Mouse (Mus musculus): Measurements from ENCODE around the gene Prkca. TPM values are rescaled to one million over a fixed set of nuclear protein-coding genes. Genes with fewer than 3 reads are reported as not detected.

Prkca gene
- 10 to 100 TPM; 28.2 to 38.1 (median 33.4) TPM for total RNA-seq (2022)

- peak; percentile 83 for DNase-seq (ENCODE audit: low spot score)
Measured at GRCm38 (mm10) chr11:108343789-108344462, at the start of gene Prkca. Prkca (minus strand) TSS chr11:108343928.

- no peak for DNase-seq (ENCODE audit: low spot score)
Measured at GRCm38 (mm10) chr11:108385666-108386024, 41.9 kb upstream of the Prkca start.

GRCm38 (mm10) chr11:108384920-108385665 is 41.4 kb upstream of the Prkca start:
- DNase-seq (ENCODE audit: low spot score), result no peak

- DNase-seq (ENCODE audit: low spot score), result no peak
Measured at GRCm38 (mm10) chr11:108382664-108383063, 38.9 kb upstream of the Prkca start.

- no peak for DNase-seq (ENCODE audit: low spot score)
Measured at GRCm38 (mm10) chr11:108378363-108378751, 34.6 kb upstream of the Prkca start.

- DNase-seq (ENCODE audit: low spot score), result peak; percentile 71
Measured at GRCm38 (mm10) chr11:108377680-108378362, 34.1 kb upstream of the Prkca start.

- DNase-seq (ENCODE audit: low spot score), result no peak
Measured at GRCm38 (mm10) chr11:108376815-108377214, 33.1 kb upstream of the Prkca start.

- DNase-seq (ENCODE audit: low spot score), result no peak
Measured at GRCm38 (mm10) chr11:108367046-108367445, 23.3 kb upstream of the Prkca start.

- DNase-seq (ENCODE audit: low spot score), result no peak
Measured at GRCm38 (mm10) chr11:108365600-108365999, 21.9 kb upstream of the Prkca start.

GRCm38 (mm10) chr11:108364945-108365589 is 21.3 kb upstream of the Prkca start:
- DNase-seq (ENCODE audit: low spot score), result no peak

- no peak for DNase-seq (ENCODE audit: low spot score)
Measured at GRCm38 (mm10) chr11:108363991-108364390, 20.3 kb upstream of the Prkca start.

GRCm38 (mm10) chr11:108362965-108363364 is 19.2 kb upstream of the Prkca start:
- no peak for DNase-seq (ENCODE audit: low spot score)

- DNase-seq (ENCODE audit: low spot score), result no peak
Measured at GRCm38 (mm10) chr11:108360983-108361382, 17.3 kb upstream of the Prkca start.

- DNase-seq (ENCODE audit: low spot score), result no peak
Measured at GRCm38 (mm10) chr11:108358911-108359310, 15.2 kb upstream of the Prkca start.

- DNase-seq (ENCODE audit: low spot score), result no peak
Measured at GRCm38 (mm10) chr11:108356020-108356419, 12.3 kb upstream of the Prkca start.

- no peak for DNase-seq (ENCODE audit: low spot score)
Measured at GRCm38 (mm10) chr11:108352842-108353388, 9.2 kb upstream of the Prkca start.

GRCm38 (mm10) chr11:108350799-108351198 is 7.1 kb upstream of the Prkca start:
- no peak for DNase-seq (ENCODE audit: low spot score)

- DNase-seq (ENCODE audit: low spot score), result no peak
Measured at GRCm38 (mm10) chr11:108345321-108345720, 1.6 kb upstream of the Prkca start.

- DNase-seq (ENCODE audit: low spot score), result no peak
Measured at GRCm38 (mm10) chr11:108344759-108345158, 1.0 kb upstream of the Prkca start.

GRCm38 (mm10) chr11:108342781-108343768 is 653 bp downstream of the Prkca start, which contains the start of gene Apoh:
Apoh (plus strand) TSS chr11:108343354.
- peak; percentile 59 for DNase-seq (ENCODE audit: low spot score)
